Mouse (Mus musculus) small intestine, adult 2 months (tissue): ENCODE measurements at regions not wholly inside any gene's neighbourhood (a gene's known extent, or its start where the extent isn't known, plus 50 kb on each side); places are given as distances from the start of the nearest gene placed in this dataset.

Experiments
- CTCF ChIP-seq: fragments of 200-500 bp; IDR thresholded peaks from 2 replicates; pipeline ENCODE4 v1.5.1; 2012; ENCODE audit warnings: low read depth, mild to moderate bottlenecking, control low read depth, inconsistent platforms, low read length, moderate library complexity, mixed read lengths; ENCODE audit not compliant: insufficient replicate concordance, insufficient read length; ENCODE audit errors: extremely low read depth
- POLR2A ChIP-seq: fragments of 200-500 bp; IDR thresholded peaks from 2 replicates; pipeline ENCODE4 v1.6.1; 2012; ENCODE audit warnings: low read depth, mild to moderate bottlenecking, control low read depth, inconsistent platforms, low read length, moderate library complexity

- no peak for TF ChIP-seq POLR2A
- no peak for TF ChIP-seq CTCF
Measured at GRCm38 (mm10) chr11:31770881-31771280, 99.2 kb upstream of the Bod1 start.
